Mouse (Mus musculus) leukemia stem cell, adult 10-12 weeks (primary cell): ENCODE results near the gene Fcnb. TPM values are rescaled to one million over a fixed set of nuclear protein-coding genes. Genes with fewer than 3 reads are reported as not detected.

ENCODE experiments used
- polyA plus RNA-seq: library from polyadenylated mRNA; stranded (reverse); fragments of >175 nt; gene quantifications from 2 replicates; pipeline ENCODE4 v1.2.3, GENCODE M21; 2012; ENCODE audit warnings: low replicate concordance

The Fcnb gene
- polyA plus RNA-seq = 0.46 and 1.1 TPM in 2 replicates

DNA sequence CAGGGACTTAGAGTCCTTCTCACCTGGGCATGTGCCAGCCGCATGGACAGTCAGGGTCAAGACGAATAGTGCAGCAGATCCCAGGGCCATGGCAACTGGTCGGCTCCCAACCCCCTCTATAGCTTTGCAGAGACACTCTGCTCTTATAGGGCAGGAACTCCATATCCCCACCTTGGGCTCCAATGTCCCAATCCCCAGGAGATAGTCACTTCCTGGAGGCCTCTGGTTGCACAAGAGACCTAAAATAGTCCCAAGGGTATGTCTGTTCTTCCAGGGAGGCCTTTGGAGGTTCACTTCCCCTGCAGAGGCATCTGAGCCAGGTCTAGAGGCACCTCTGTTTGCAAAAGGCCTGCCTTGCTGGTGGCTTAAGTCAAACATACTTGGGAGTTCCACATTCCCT lies at the start of gene Fcnb:
Gene Fcnb, minus strand, starts transcription at position 118 of the 400 bp plus-strand sequence.

Other genes starting within 250 kb of the Fcnb start
- 22.7 and 60.7 TPM in 2 replicates for gene Col5a1, start 198.5 kb downstream of the Fcnb start, polyA plus RNA-seq
- 1.8 and 6.6 TPM in 2 replicates for gene Olfm1, start 108.1 kb upstream of the Fcnb start, polyA plus RNA-seq